Mouse (Mus musculus) liver, embryonic 15.5 days (tissue): ENCODE measurements around the gene Nipsnap2. TPM values are rescaled to one million over a fixed set of nuclear protein-coding genes. Genes with fewer than 3 reads are reported as not detected.
A peak's percentile ranks its signal among the peaks of the same experiment; 100 is the strongest.
"Not testable (repeated sequence)": the region's sequence is repeated elsewhere in the genome, so short reads cannot be mapped to it uniquely, and the experiment has no call there.

Experiments used
- ATAC-seq: fragments of 200-750 bp; cut with Nextera tagmentation; 2 replicates; pipeline ENCODE4 v1.8.0; 2017; ENCODE audit warnings: moderate number of reproducible peaks, mild to moderate bottlenecking, moderate library complexity; ENCODE audit not compliant: insufficient read depth
- H3K27ac ChIP-seq: fragments of 300-500 bp; sonication (generic); replicated peaks from 2 replicates; pipeline ENCODE4 v1.5.1; 2015; ENCODE audit warnings: mild to moderate bottlenecking, inconsistent platforms
- H3K27me3 ChIP-seq: fragments of 300-500 bp; sonication (generic); 2 replicates; pipeline ENCODE4 v1.6.1; 2015; ENCODE audit warnings: mild to moderate bottlenecking, inconsistent platforms
- H3K36me3 ChIP-seq: fragments of 300-500 bp; sonication (generic); replicated peaks from 2 replicates; pipeline ENCODE4 v1.6.1; 2015; ENCODE audit warnings: moderate library complexity, mild to moderate bottlenecking, inconsistent platforms
- H3K4me1 ChIP-seq: fragments of 300-500 bp; sonication (generic); replicated peaks from 2 replicates; pipeline ENCODE4 v1.6.1; 2015; ENCODE audit warnings: inconsistent platforms
- H3K4me2 ChIP-seq: fragments of 300-500 bp; sonication (generic); 2 replicates; pipeline ENCODE4 v1.6.1; 2015; ENCODE audit warnings: moderate library complexity, mild to moderate bottlenecking, inconsistent platforms
- H3K4me3 ChIP-seq: fragments of 300-500 bp; sonication (generic); replicated peaks from 2 replicates; pipeline ENCODE4 v1.5.1; 2015; ENCODE audit warnings: mild to moderate bottlenecking, inconsistent platforms
- H3K9ac ChIP-seq: fragments of 300-500 bp; sonication (generic); 2 replicates; pipeline ENCODE4 v1.6.1; 2015; ENCODE audit warnings: moderate library complexity, mild to moderate bottlenecking, inconsistent platforms
- H3K9me3 ChIP-seq: fragments of 300-500 bp; sonication (generic); replicated peaks from 2 replicates; pipeline ENCODE4 v1.6.1; 2016; ENCODE audit warnings: inconsistent platforms
- WGBS: fragments of 180-500 bp; shearing (Covaris S2); methylation state at CpG from one replicate; pipeline ENCODE4 v1.1.7; 2015; ENCODE audit warnings: mixed read lengths; ENCODE audit not compliant: insufficient replicate concordance; 5-methylcytosine and 5-hydroxymethylcytosine counted together
- polyA plus RNA-seq: library from polyadenylated mRNA; unstranded; fragments of >200 nt; fragmentation: Nextera tagmentation; extraction: Ambion mirVana; gene quantifications from 2 replicates; pipeline ENCODE4 v1.2.1, GENCODE M21; 2015

Gene Nipsnap2
- polyA plus RNA-seq, 1 experiment from 2014 or later, result 23.1 TPM

DNA sequence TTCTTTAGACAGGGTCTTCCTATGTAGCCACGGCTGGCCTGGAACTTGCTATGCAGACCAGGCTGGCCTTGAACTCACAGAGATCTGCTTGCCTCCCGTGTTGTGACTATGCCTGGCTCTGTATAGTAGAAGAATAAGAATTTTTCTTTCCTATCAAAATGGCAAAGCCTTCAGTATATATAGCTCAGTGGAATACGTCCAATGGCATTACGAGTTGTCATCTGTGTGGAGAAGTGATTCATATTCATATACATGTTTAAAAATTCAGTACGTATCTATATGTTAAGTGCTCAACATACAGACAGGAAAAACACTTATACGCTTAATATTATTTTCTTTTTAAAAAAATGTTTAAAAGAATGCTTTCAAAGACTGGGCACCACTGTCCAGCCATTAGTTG is 61.3 kb downstream of the Nipsnap2 start:
- Histone ChIP-seq H3K4me3 (peak overlapping the region; percentile 88), H3K27ac (peak overlapping the region; percentile 99), H3K36me3 (peaks cover 24% of the 10 kb centered on the region), H3K4me1 (peaks cover 38% of the 10 kb centered on the region), H3K9me3 (no peaks in the 10 kb centered on the region), H3K4me2 (peak overlapping the region; percentile 73), H3K9ac (peak overlapping the region; percentile 84), H3K27me3 (no peaks in the 10 kb centered on the region)
- no peak for ATAC-seq
- WGBS, result 69% methylated on average over 6 of the region's 6 CpGs

GRCm38 (mm10) chr5:129786818-129787790 is 62.2 kb downstream of the Nipsnap2 start, which contains the start of gene Psph:
Gene Psph, minus strand, starts transcription at chr5:129787449.
- Histone ChIP-seq H3K27me3 (no peaks in the 10 kb centered on the region), H3K9me3 (no peaks in the 10 kb centered on the region), H3K9ac (peak within 1 kb of the TSS; percentile 84), H3K36me3 (peaks cover 32% of the 10 kb centered on the region), H3K4me1 (peaks cover 41% of the 10 kb centered on the region), H3K4me2 (peak within 1 kb of the TSS; percentile 73), H3K27ac (peak within 1 kb of the TSS; percentile 99), H3K4me3 (peak within 1 kb of the TSS; percentile 88)
- ATAC-seq, result peak; percentile 98
- WGBS, result under 1% methylated on average over 73 of the region's 73 CpGs

GRCm38 (mm10) chr5:129787818-129788593 is 63.1 kb downstream of the Nipsnap2 start:
- Histone ChIP-seq H3K27ac (peak overlapping the region; percentile 99), H3K9ac (peak overlapping the region; percentile 84), H3K4me3 (peak overlapping the region; percentile 88), H3K9me3 (no peaks in the 10 kb centered on the region), H3K4me1 (peaks cover 41% of the 10 kb centered on the region), H3K27me3 (no peaks in the 10 kb centered on the region), H3K4me2 (peak overlapping the region; percentile 73), H3K36me3 (peaks cover 41% of the 10 kb centered on the region)
- no peak for ATAC-seq
- 8% methylated on average over 11 of the region's 11 CpGs for WGBS

DNA sequence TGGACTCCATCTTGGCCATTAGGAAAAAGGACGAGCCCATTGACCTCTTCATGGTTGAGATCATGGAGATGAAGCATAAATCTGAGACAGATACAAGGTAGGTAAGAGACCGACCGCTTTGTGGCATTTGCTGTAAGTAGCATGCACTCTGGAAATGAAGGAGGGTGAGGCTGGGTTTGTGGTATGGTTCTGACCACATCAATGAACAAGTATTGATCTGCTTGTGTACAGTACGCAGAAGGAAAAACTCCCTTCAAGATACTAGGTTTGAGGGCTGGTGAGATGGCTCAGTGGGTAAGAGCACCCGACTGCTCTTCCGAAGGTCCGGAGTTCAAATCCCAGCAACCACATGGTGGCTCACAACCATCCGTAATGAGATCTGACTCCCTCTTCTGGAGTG is 65.7 kb downstream of the Nipsnap2 start:
- peaks cover 56% of the 10 kb centered on the region for H3K36me3 ChIP-seq
- WGBS, result 88% methylated on average over 7 of the region's 8 CpGs
- H3K9ac ChIP-seq, H3K4me2 ChIP-seq, H3K27me3 ChIP-seq, H3K4me3 ChIP-seq, ATAC-seq, H3K27ac ChIP-seq, H3K9me3 ChIP-seq: not testable (repeated sequence)
- peaks cover 38% of the 10 kb centered on the region for H3K4me1 ChIP-seq

Other genes starting within 250 kb of the Nipsnap2 start
- gene Sfswap, start 223.8 kb upstream of the Nipsnap2 start, polyA plus RNA-seq, result 14.7 and 16.9 TPM in 2 replicates
- 0.21 and 0.25 TPM in 2 replicates for gene Mmp17, start 140.9 kb upstream of the Nipsnap2 start, polyA plus RNA-seq
- 0.60 and 0.79 TPM in 2 replicates for gene Zfp11, start 55.0 kb upstream of the Nipsnap2 start, polyA plus RNA-seq
- not detected in 2 replicates for gene Sept14, start 16.6 kb upstream of the Nipsnap2 start, polyA plus RNA-seq
- 91.3 and 95.5 TPM in 2 replicates for gene Mrps17, start 9.6 kb upstream of the Nipsnap2 start, polyA plus RNA-seq
- 84.1 and 86.5 TPM in 2 replicates for gene Psph, start 62.4 kb downstream of the Nipsnap2 start, polyA plus RNA-seq
- gene Sumf2, start 121.9 kb downstream of the Nipsnap2 start, polyA plus RNA-seq, result 17.6 and 18.5 TPM in 2 replicates
- 519 and 524 TPM in 2 replicates for gene Chchd2, start 162.4 kb downstream of the Nipsnap2 start, polyA plus RNA-seq
- gene Zbed5, start 170.7 kb downstream of the Nipsnap2 start, polyA plus RNA-seq, result 0.62 and 0.69 TPM in 2 replicates
- 0.10 and 0.20 TPM in 2 replicates for gene Phkg1, start 173.5 kb downstream of the Nipsnap2 start, polyA plus RNA-seq
- 0.29 and 0.67 TPM in 2 replicates for gene Nupr1l, start 183.5 kb downstream of the Nipsnap2 start, polyA plus RNA-seq
- gene Vkorc1l1, start 216.9 kb downstream of the Nipsnap2 start, polyA plus RNA-seq, result 18.4 and 21.7 TPM in 2 replicates